Mouse (Mus musculus) kidney, adult 9 months (tissue): Measurements from ENCODE around the gene Gm11238.
"Not testable (repeated sequence)": the region's sequence is repeated elsewhere in the genome, so short reads cannot be mapped to it uniquely, and the experiment has no call there.

ENCODE experiments used
- DNase-seq: peaks from one replicate; pipeline ENCODE4 v3.0.0; 2022

Gene Gm11238

GRCm38 (mm10) chr4:73607581-73607980 lies at the start of gene Gm11238:
Gm11238 (plus strand) TSS chr4:73607881.
- not testable (repeated sequence) for DNase-seq

GRCm38 (mm10) chr4:73599248-73599647 lies 8.4 kb upstream of the Gm11238 start:
- peak; percentile 26 for DNase-seq

- DNase-seq = not testable (repeated sequence)
These were observed 15.0 kb downstream of the Gm11238 start, which contains the start of gene Gm11237 for GRCm38 (mm10) chr4:73622684-73623083. Gm11237 (plus strand) TSS chr4:73622984.

GRCm38 (mm10) chr4:73637821-73638220 lies 30.1 kb downstream of the Gm11238 start, which contains the start of gene Gm11236:
Gm11236 (plus strand) TSS chr4:73638121.
- not testable (repeated sequence) for DNase-seq

- not testable (repeated sequence) for DNase-seq
These were observed 54.2 kb downstream of the Gm11238 start for GRCm38 (mm10) chr4:73661864-73662263.

GRCm38 (mm10) chr4:73668054-73668453 lies 60.4 kb downstream of the Gm11238 start, which contains the start of gene Gm11239:
Gm11239 (plus strand) TSS chr4:73668354.
- DNase-seq = not testable (repeated sequence)

GRCm38 (mm10) chr4:73683216-73683615 lies 75.5 kb downstream of the Gm11238 start, which contains the start of gene Gm428:
Gm428 (plus strand) TSS chr4:73683516.
- DNase-seq = not testable (repeated sequence)
